Mouse (Mus musculus): Measurements from ENCODE around the gene Golga2. TPM values are rescaled to one million over a fixed set of nuclear protein-coding genes. Genes with fewer than 3 reads are reported as not detected.
A peak's percentile ranks its signal among the peaks of the same experiment; 100 is the strongest.
"Not testable (repeated sequence)": the region's sequence is repeated elsewhere in the genome, so short reads cannot be mapped to it uniquely, and the experiment has no call there.

The Golga2 gene
- polyA plus RNA-seq, 1 experiment: 78.9 TPM

DNA sequence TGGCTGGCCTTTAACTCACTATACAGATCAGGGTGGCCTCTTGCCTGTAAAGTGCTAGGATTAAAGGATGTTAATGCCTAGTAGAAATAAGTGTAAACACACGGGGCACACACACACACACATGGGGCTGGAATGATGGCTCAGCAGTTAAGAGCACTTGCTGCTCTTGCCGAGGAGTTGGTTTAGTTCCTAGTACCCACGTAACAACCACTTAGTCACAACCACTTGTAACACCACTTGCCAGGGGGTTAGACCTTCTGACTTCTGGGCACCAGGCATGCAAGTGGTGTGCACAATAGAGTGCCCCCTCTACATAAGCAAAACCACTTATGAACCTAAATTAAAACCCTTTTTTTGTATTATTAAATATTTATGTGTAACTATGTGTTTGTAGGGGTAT lies 3.2 kb upstream of the Golga2 start:
- no peak overlapping the region for H3K27ac ChIP-seq (ENCODE audit: insufficient read depth, low read length)
- no peak overlapping the region for H3K4me3 ChIP-seq (ENCODE audit: insufficient read depth, low read length)
- TF ChIP-seq POLR2A (IDR thresholded peaks at IDR 0.05; ENCODE audit: low read depth, low read length) (no peak), CTCF (IDR thresholded peaks at IDR 0.05; ENCODE audit: borderline replicate concordance, insufficient read depth, low read length) (no peak)
- 0 out of 2 replicates have a peak, but pooled peaks cover 6% of the 10 kb centered on the region for H3K4me1 ChIP-seq (ENCODE audit: control insufficient read depth, insufficient read depth, low read length)

DNA sequence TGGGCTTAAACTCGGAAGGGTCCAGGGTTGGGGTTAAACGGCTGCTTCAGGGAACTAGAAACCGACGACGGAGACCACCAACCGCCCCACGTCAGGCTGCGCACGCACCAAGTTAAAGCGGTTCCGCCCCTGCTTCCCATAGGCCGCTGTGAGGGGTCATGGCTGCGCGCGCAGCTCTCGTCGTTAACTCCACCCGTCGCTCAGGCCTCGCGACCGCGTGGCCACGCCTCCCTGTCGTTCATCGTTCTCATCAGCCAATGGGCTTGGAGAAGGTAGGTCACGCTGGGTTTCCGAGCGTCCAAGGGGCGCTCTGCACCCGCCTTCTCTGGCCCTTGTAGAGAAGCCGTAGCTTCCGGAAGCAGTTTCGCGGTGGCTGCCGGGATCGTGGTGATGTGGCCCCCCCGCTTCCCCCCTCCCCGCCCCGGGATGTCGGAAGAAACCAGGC lies 761 bp downstream of the Golga2 start, which contains the start of gene Swi5:
Gene Swi5 (minus strand): TSS at position 153 of the 445 bp plus-strand sequence.
- Histone ChIP-seq H3K4me1 (ENCODE audit: control insufficient read depth, insufficient read depth, low read length) (0 out of 2 replicates have a peak, but pooled peaks cover 11% of the 10 kb centered on the region), H3K27ac (ENCODE audit: insufficient read depth, low read length) (peak within 1 kb of the TSS; percentile 27), H3K4me3 (ENCODE audit: insufficient read depth, low read length) (peak within 1 kb of the TSS; percentile 93)
- peak; percentile 89 for TF ChIP-seq POLR2A (IDR thresholded peaks at IDR 0.05; ENCODE audit: low read depth, low read length)
- TF ChIP-seq CTCF (IDR thresholded peaks at IDR 0.05; ENCODE audit: borderline replicate concordance, insufficient read depth, low read length): no peak

DNA sequence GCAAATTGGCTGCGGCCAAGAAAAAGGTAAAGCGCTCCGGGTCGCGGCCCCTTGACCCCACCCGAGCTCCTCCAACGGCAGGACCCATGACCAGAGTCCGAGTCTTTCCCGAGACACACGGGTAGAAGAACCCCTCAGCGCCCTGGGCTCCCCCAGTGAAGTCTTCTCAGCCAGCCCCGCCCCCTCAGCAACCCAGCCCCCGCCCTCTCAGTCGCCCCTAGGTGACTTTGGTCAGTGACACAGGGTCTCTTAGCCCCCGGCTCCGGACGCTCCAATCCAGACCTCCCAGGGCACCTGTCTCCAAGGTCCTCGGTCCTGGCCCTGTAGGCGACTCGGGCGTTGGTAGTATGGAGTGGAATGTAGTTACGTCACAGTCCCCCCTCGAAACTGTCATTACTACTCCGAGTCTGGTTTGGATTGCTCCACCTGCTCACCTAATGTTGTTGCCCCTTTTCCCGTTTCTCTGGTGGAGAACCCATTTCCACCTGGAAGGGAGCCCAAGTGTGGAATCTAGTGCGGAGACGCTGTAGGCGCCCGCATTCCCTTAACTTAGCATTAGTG lies 1.3 kb downstream of the Golga2 start:
- Histone ChIP-seq H3K27ac (ENCODE audit: insufficient read depth, low read length) (peak overlapping the region; percentile 27; the same call in 1 of the 2 replicates), H3K4me1 (ENCODE audit: control insufficient read depth, insufficient read depth, low read length) (0 out of 2 replicates have a peak, but pooled peaks cover 11% of the 10 kb centered on the region), H3K4me3 (ENCODE audit: insufficient read depth, low read length) (peak overlapping the region; percentile 89)
- peak; percentile 13 for TF ChIP-seq POLR2A (IDR thresholded peaks at IDR 0.05; ENCODE audit: low read depth, low read length)
- no peak for TF ChIP-seq CTCF (IDR thresholded peaks at IDR 0.05; ENCODE audit: borderline replicate concordance, insufficient read depth, low read length)

- no peak overlapping the region for H3K27ac ChIP-seq (ENCODE audit: insufficient read depth, low read length)
- H3K4me1 ChIP-seq (ENCODE audit: control insufficient read depth, insufficient read depth, low read length): 0 out of 2 replicates have a peak, but pooled peaks cover 11% of the 10 kb centered on the region
- peak overlapping the region; percentile 89 for H3K4me3 ChIP-seq (ENCODE audit: insufficient read depth, low read length)
- TF ChIP-seq POLR2A (IDR thresholded peaks at IDR 0.05; ENCODE audit: low read depth, low read length): no peak
These were observed 2.4 kb downstream of the Golga2 start for GRCm38 (mm10) chr2:32289578-32289977.

DNA sequence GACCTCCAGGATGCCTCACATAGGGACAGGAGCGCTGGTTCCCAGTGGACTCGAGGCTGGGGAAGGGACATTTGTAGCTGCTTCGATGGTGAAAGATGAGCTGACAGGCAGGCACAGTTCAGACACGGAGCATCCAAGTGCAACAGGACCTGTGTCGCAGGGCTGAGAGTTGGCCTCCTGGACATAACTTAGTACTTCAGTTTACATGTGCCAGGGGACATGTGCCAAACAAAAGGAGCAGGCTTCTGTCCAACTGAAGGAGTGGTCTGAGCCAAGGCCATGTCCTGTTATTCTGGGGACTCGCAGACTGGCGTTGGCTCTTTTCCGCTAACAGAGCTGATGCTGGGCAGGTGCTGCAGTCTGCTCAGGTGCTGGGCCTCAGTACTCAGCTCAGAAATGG lies 7.2 kb downstream of the Golga2 start:
- TF ChIP-seq POLR2A (IDR thresholded peaks at IDR 0.05; ENCODE audit: low read depth, low read length) (no peak), CTCF (IDR thresholded peaks at IDR 0.05; ENCODE audit: borderline replicate concordance, insufficient read depth, low read length) (no peak)
- H3K4me1 ChIP-seq (ENCODE audit: control insufficient read depth, insufficient read depth, low read length): 0 out of 2 replicates have a peak, but pooled peaks cover 5% of the 10 kb centered on the region
- no peak overlapping the region for H3K27ac ChIP-seq (ENCODE audit: insufficient read depth, low read length)
- no peak overlapping the region for H3K4me3 ChIP-seq (ENCODE audit: insufficient read depth, low read length)

GRCm38 (mm10) chr2:32295285-32295684 lies 8.1 kb downstream of the Golga2 start:
- TF ChIP-seq CTCF (IDR thresholded peaks at IDR 0.05; ENCODE audit: borderline replicate concordance, insufficient read depth, low read length): no peak
- no peak for TF ChIP-seq POLR2A (IDR thresholded peaks at IDR 0.05; ENCODE audit: low read depth, low read length)
- H3K4me3 ChIP-seq (ENCODE audit: insufficient read depth, low read length): no peak overlapping the region
- H3K4me1 ChIP-seq (ENCODE audit: control insufficient read depth, insufficient read depth, low read length): 0 out of 2 replicates have a peak, but pooled peaks cover 5% of the 10 kb centered on the region
- no peak overlapping the region for H3K27ac ChIP-seq (ENCODE audit: insufficient read depth, low read length)

GRCm38 (mm10) chr2:32295842-32296241 lies 8.7 kb downstream of the Golga2 start:
- H3K4me1 ChIP-seq (ENCODE audit: control insufficient read depth, insufficient read depth, low read length); H3K4me3 ChIP-seq (ENCODE audit: insufficient read depth, low read length); H3K27ac ChIP-seq (ENCODE audit: insufficient read depth, low read length): not testable (repeated sequence)

DNA sequence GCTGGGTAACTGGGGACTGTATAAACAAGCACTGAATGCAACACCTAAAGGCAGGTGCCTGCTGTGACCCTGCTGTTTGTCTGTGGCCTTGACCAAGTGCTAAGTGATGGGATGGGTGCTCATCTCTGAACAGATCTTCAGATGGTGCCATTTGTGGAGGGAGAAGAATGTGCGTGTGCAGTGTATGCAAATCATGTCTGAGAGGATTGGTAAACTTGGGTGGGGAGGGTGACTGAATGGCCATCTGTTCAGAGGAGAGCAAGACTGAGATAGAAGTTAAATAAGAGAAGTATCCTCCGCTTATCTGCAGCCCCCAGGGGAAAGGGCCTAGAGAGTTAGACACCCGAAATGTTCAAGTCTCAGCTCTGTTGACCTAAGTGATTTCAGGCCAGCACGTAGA lies 12.3 kb downstream of the Golga2 start:
- H3K4me3 ChIP-seq (ENCODE audit: insufficient read depth, low read length): no peak overlapping the region
- no peak for TF ChIP-seq POLR2A (IDR thresholded peaks at IDR 0.05; ENCODE audit: low read depth, low read length)
- TF ChIP-seq CTCF (IDR thresholded peaks at IDR 0.05; ENCODE audit: borderline replicate concordance, insufficient read depth, low read length): no peak
- H3K27ac ChIP-seq (ENCODE audit: insufficient read depth, low read length): no peak overlapping the region
- no peaks in the 10 kb centered on the region for H3K4me1 ChIP-seq (ENCODE audit: control insufficient read depth, insufficient read depth, low read length)

DNA sequence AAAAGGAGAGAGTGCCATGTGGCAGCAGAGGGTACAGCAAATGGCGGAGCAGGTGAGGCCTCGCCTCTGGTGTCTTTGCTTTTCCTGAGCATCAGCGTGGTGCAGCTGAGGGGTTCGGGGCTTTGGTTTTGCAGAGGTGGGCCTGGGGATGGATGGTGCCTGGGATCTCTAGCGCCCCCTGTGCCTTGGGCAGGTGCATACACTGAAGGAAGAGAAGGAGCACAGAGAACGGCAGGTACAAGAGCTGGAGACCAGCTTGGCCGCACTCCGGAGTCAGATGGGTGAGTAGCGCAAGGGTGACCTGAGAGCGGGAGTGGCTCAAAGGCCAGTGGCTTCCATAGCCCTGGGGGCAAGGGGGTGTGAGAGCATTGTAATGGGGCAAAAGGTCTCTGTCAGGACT lies 15.8 kb downstream of the Golga2 start:
- TF ChIP-seq POLR2A (IDR thresholded peaks at IDR 0.05; ENCODE audit: low read depth, low read length): no peak
- TF ChIP-seq CTCF (IDR thresholded peaks at IDR 0.05; ENCODE audit: borderline replicate concordance, insufficient read depth, low read length): peak; percentile 50; the same call in 1 of the 2 replicates
- H3K4me1 ChIP-seq (ENCODE audit: control insufficient read depth, insufficient read depth, low read length): no peaks in the 10 kb centered on the region
- no peak overlapping the region for H3K27ac ChIP-seq (ENCODE audit: insufficient read depth, low read length)
- H3K4me3 ChIP-seq (ENCODE audit: insufficient read depth, low read length): no peak overlapping the region

GRCm38 (mm10) chr2:32304145-32304832 lies 17.1 kb downstream of the Golga2 start:
- TF ChIP-seq POLR2A (IDR thresholded peaks at IDR 0.05; ENCODE audit: low read depth, low read length) (no peak), CTCF (IDR thresholded peaks at IDR 0.05; ENCODE audit: borderline replicate concordance, insufficient read depth, low read length) (peak; percentile 98)
- H3K27ac ChIP-seq (ENCODE audit: insufficient read depth, low read length): no peak overlapping the region
- no peak overlapping the region for H3K4me3 ChIP-seq (ENCODE audit: insufficient read depth, low read length)
- no peaks in the 10 kb centered on the region for H3K4me1 ChIP-seq (ENCODE audit: control insufficient read depth, insufficient read depth, low read length)
